Mouse (Mus musculus): ENCODE results near the gene Reep3.
"Not testable (repeated sequence)": the region's sequence is repeated elsewhere in the genome, so short reads cannot be mapped to it uniquely, and the experiment has no call there.

Gene Reep3

DNA sequence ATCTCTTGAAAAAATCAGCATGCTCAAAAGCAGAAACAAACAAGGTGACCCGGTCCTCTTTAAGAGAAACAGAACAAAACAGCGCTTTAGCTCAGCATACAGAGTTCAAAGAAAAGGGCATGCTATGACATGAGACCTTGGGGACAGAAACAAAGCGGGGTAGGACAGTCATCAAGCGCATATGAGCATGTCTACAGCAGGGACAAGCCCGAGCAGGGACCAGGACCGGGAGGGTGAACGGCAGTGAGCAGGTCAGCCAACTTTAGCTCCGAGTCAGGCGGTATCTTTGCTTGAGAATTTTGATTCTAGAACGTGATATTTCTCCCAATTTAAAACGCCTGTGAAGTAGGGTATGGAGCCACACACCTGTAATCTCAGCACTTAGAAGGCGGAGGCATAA, 86.2 kb downstream of the Reep3 start:
- DNase-seq = no peak

DNA sequence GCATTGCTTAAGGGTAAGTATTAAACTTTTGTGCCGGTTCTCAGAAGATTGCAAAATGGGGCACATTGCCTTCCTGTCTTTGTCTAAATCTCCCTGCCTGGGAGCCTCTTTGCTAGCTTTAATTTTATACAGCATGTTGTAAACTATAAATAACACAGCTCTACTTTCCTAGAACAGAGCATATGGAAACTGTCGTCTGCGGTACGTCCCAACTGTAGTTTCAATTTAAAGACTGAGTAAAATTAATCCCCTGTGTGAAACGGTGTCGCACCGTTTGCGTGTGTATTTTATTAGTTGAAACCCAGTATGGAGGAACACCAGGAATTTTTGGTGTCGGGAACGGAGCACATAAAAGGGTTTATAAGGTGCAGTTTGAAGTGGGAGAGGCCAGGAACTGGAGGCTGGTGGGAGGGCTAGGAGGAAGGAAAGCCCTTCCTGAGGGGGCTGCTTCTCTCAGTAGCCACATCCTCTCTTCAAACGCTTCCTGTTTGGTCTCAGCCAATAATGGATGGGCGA, 92.2 kb downstream of the Reep3 start:
- peak; percentile 46 for DNase-seq

DNA sequence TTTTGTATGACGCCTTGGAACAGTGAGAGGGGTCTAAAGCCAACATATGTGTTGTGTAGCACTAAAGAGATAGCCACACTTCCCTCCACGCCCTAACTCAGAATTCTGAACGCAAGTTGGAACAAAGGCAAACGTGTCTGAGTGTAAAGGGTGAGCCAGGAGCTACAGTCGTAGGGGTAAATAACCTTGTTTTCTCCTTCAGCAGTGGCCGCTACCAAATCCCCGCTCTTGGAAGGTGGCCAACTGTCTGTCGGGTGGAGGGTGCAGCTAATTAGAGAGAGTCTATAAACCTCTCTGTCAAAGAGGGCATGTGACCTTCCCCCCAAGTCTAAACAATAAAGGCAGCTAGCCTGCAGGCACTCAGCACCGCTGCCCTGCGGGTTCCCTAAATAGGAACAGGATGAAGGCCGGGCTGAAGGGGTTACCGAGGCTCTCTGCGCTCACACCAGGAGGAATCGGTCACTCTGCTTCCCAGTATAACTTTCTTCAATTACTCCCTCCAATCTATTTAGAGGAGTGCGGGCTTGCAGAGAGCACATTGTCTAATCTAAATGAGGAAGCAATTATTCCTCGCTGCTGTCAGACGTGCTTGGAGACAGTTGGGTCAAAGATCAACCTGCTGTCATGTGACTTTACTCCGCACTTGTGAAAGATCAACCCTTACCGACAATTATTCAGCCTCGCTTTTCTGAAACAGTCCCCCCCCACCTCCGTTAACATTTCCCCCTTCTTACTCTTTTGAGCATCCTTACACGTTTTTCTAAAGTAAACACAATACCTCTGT, 92.8 kb downstream of the Reep3 start:
- peak; percentile 59 for DNase-seq

DNA sequence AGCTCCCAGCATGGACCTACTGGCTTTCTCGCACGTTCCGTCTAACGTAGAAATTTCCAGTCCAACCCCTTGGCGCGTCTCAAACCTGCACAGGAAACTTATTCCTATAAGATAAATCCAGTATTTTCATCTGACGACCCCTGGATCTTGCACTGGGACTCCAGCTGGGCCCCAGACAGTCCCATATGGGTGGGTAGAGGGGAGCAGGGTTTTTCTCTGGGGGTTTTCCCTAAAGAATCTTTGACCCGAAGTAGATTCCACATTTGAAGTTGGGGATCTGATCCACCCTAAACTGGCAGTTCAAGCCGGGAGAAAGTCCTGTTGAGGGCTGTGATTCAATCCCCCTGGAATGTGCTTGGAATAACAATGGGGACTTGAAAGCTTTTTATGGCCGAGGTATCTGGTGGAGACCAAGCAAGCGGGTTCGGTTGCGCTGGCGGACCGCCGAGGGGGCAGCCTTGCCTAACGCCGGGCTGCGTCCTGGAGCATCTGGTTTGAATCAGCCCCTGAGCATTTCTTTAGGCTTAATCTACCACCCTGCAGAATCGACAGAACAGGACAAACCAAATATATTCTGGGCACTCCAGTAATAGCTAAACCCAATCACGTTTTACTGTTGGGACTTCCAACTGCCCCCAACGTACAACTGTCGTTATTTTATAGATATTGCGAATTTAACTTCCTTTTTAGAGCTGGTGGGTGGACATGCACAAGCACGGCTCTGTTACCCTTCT, 93.6 kb downstream of the Reep3 start:
- peak; percentile 37 for DNase-seq

DNA sequence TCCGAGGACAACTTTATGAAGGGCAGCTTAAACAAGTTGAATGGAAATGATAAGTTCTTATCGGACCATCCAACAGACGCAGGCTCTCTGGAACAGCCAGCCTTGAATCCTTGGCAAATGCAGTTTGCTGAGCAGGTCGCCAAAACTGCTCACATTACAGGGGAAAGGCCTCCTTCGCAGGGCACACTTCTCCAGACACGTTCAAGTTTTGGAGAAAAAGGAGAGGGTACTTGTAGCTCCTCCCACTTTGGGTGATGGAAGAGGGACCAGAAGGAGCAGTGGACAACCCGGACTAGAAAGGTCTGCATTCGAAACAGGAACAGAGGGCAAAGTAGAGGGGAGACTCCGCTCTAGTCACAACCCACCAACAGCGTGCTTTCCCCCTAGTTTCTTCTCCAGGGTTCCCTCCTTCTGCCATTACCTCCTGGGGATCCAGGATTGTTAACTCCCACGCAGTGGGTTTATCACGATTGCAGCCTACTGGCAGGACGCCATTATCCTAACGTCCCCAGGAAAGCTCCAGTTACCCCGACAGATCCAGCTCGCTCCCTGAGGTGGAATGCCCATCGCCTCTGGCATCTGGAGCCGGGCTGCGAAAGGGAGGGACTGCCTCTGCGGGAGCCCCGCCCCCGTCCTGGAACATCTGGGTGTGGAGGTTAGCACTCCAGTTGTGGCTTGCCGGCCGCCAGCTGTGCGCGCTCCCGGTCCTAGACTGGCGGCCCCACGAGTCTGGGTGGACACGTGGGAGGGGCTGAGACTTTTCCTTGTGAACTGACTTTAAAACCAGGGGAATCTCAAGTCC, 94.3 kb downstream of the Reep3 start:
- DNase-seq = peak; percentile 67

DNA sequence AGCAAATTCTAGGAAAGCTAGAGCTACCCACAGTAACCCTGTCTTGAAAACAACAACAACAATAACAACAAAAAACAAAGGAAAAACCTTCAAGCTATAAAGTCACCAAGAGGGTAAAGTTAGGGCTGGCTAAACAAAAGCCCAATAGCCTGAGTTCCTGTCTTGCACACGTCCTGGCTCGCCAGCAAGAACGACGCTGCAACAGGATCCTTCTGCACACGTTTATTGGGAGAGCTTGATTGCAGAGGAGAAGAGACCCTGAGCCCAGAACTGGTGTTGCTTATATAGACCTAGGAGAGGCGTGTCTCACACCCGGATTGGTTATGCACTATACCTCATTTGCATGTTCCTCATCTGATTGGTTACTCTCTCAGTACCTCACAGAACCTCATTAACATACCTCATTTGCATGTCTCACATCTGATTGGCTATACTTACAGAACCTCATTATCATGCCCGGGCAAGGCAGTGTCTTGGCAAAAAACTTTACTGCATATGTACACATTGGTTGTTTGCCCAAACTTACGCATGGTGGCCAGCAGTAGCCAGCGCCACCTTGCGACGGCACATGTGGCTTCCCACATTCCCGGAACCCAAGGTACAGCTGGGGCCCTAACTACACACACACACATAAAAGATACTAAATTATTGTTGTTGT, 95.7 kb downstream of the Reep3 start:
- not testable (repeated sequence) for DNase-seq

DNA sequence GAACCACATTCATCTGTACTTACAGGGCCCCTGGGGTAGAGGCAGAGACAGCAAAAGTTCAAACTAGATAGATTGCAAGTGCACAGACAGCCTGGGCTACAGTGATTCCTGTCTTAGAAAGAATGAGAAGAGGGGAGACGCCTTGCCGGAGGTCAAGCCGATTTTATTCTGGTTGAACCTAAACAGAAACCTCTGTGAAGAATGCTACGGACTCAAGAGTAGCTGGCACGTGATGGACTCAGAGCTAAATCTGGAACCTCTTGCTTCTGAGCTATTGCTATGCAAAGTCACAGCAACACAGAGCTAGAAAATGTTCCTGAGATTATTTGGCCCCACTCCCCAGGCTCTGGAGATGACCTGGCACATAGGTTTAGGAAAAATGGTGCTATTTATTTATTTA, 96.6 kb downstream of the Reep3 start:
- DNase-seq = no peak

DNA sequence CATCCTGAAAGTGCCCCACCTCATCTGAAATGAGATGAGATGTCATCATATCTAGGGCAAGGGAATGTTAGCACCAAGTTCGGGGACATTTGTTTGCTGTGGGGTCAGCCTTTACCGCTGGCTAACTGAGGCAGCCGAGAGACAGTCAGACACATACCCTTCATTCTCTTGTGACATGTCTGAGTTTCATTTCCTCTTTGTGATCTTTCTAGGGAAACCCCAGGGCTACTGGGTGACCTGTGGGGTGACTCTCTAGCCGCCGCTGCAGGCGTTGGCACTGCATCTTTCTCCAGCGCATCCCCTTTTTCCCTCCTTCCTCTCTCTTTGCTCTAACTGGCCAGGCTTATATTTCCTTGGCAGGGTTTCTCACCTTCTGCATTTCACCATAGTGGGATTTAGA, 98.0 kb downstream of the Reep3 start:
- no peak for DNase-seq

DNA sequence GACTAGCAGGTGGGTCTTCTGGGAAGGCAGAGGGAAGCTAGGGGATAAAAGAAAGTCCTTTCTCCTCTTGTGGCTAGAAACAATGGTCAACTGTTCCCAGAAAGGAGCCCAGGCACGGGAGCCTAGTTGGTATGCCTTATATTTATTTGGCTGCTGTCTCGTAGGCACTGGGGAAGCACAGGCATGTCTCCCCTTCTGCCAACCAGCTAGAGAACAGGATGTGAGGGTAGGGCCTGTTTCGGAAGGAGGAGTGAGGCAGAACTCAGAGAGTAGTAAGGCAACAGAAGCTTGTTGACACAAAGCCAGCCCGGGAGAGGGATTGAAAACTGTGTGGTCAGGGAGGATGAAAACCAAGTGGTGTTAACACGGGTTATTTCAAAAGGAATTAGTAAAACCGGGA, 101.6 kb downstream of the Reep3 start:
- no peak for DNase-seq

DNA sequence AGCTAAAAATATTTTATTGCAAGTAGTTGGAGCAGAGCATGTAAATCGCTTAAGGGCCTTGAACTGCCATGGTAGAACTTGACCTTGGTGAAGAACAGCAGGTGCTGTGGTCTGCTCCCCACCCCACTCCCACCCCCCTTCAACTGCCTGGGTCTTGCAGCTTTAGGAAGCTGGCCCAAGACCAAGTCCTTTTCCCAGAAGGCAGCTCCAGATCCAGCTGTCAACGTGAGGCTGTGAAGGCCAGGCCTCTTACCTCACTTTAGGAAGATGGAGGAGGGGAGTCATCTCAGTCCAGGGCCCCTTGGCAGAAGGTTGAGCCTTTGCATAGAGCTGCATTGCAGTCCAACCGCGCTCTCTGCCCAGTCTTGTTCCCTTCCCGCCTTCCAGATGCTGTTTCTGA, 102.3 kb downstream of the Reep3 start:
- DNase-seq = no peak

DNA sequence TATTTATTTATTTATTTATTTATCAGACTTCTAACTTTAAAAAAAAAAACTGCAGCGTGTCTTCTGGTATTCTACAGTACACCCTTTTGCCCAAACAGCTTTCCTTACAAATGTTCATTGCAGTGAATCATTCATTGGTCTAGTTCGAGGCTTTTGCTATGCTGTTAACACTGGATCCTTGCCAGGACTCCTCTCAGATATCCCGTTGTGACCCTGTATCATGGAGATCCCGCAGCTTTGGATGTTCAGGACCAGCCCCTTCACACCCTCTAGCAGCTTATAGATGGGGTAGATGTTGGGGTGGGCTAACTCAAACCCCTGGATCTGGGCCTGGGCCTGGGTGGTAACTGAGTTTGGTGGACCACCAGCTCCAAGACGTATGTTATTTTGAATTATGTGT, 104.2 kb downstream of the Reep3 start:
- no peak for DNase-seq

DNA sequence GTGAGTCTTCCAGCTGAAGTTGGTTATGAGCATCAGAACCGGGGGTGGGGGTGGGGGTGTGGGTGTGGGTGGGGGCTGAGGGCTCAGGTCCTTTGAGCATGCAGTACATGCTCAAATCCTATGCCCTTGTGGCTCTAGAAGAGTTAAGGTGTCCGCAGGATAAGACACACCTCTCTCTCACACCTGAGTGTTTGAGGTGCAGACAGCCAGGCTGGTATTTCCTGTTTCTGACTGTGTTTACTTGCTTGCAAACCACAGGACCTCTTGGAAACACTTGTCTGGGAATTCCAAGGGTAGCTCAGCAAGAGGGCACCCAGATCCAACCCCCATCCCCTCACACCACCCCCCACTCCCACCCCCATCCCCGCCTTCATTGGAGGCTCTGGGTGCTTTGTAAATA, 106.2 kb downstream of the Reep3 start:
- no peak for DNase-seq

DNA sequence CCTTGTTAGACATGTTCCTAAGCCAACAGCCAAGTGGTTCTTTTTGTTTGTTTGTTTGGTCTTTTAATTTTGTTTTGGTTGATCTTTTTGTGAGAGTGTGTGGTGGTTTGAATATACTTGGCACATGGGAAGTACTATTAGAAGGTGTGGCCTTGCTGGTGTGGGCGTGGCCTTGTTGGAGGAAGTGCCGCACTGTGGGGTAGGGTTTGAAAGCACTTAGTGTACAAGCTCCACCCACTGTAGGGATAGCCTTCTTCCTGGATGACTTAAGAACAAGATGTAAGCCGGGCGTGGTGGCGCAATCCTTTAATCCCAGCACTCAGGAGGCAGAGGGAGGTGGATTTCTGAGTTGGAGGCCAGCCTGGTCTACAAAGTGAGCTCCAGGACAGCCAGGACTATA, 113.7 kb downstream of the Reep3 start:
- DNase-seq = no peak

DNA sequence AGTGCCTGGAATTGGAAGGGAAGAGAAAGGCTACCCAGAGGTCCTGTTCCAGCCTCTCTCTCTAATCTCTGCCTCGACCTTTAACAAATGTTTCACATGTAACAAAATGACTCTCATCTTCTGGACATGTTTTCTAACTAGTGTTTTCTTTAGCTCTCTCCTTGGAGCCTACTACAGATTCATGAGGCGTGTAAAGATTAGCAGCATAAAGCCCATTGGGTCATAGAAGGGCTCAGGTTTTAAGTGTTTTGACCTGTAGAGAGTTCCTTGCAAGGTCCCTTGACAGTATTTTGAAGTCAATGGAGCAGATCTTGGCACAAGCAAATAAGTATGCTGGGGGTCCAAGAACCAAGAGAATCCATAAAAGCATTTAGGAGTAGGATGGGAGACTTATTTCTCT, 118.5 kb downstream of the Reep3 start:
- DNase-seq = no peak

DNA sequence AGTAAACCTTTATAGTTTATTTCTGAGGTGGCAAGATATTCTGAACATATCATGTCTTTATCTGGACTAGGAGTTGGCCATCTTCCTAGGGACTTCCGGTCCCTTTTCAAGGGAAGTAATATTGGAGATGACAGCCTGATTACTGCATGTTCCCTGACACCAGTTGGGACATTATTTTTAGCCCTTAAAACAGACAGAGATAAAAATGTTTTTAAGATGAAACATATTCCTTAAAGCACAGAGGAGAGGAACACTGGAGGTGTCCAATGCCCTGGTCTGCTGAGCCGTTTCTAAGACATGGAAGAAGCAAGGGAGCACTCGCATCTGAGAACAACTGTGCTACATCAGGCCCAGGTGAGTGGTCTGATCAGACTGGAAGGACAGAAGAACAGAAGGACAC, 119.7 kb downstream of the Reep3 start:
- DNase-seq = no peak

DNA sequence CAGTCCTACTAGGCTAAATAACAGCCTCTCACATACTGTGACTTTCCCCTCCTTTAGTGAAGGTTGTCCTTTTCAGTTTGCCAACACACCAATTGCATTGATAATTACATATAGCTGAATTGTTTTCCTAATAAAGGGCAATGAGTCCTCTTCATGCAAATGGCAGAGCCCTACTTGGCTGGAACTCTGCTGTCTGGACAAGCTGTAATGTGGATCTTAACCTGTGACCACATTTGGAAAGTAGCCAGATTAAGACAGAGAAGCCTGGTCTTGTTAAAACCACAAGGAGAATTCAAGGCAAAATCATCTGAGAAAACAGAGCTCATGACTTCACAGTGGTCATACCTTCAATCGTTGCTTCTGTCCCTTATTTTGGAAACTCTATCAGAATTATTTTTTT, 121.3 kb downstream of the Reep3 start:
- DNase-seq = no peak

DNA sequence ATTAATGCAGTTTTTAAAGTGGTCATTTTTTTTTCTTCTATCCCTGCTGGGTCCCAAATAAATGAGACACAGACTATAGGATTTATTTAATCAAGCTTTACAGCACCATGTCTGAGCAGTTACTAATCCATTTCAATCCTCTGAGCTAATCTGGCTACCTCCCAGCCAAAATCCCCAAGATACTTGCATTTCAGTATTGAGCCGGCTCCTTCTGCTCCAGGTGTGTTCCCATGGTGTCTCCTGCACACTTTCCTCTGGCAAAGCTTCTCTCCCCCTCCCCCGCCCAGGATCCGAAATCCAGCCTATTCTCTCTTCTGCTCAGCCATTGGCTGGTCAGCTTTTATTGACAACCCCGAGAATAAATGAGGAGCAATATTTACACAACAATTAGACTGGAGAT, 122.3 kb downstream of the Reep3 start:
- DNase-seq = no peak

DNA sequence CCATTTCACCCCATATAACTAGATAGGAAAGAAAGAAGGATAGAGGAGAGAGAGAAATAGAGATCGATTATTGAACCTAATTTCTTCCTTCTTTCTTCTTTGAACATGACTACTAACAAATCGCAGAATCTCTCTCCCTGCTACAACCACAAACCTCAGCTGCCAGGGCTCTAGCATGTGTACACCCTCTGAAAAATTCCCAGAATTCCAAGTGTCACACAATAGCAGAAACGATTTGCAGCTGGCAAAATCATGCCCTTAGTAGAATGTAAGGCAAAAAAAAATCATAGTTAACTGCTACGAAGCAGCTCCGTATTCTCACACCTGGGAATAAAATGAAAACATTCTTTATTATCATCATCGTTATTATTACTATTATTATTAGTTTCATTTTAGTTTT, 122.9 kb downstream of the Reep3 start:
- no peak for DNase-seq

DNA sequence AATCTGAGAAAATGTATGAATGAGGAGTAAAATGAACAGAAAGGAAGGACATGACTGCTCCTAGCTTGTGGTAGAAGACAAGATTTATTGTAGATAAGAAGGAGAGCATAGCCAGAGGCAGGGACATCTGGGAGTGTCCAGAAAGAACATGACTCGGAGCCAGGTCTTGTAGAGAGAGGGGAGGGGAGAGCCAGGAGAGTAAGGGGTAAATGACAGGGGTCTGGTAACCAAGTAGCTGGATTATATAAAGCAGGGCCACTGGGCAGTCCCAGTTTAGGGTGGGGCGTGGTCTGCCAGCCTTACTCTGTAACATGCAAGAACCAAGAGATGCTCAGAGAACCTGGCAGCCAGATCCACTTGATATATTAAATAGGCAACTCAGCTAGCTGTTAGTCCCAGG, 123.5 kb downstream of the Reep3 start:
- no peak for DNase-seq

DNA sequence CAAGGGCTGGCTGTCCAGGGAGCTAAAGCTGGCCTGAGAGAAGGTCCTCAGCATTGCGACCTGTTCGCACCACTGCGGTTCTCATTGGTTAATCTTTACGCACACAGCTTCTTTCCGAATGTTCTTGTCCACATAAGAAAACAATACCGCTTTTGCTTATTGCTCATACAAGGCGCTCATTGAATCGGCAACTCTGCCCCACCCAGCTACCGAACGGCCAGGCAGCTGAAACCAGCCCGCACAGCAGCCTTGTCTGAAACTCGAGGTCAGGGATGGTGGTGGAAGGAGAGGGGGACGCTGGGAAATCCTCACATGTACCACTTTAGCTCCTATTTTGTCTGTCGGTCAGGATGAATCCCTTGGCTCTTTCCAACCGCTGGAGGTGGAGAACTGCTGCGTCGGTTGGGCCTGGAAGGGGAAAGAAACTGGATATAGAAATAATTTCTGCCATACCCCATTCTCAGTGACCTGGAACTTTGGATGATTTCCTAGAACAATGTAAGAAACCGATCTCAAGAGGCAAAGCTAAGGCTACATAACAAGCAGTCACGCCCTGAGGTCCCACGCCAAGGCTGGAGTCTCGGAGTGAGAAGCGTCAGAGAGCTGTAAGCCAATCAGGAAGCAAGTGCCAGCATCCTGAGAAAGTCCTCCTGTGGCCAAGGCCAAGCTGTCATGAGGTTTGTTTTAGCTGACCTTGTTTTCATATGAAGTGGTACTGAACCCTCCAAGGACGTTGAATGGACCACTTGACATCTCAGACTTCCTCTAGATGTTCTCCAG, 126.2 kb downstream of the Reep3 start:
- DNase-seq = no peak

DNA sequence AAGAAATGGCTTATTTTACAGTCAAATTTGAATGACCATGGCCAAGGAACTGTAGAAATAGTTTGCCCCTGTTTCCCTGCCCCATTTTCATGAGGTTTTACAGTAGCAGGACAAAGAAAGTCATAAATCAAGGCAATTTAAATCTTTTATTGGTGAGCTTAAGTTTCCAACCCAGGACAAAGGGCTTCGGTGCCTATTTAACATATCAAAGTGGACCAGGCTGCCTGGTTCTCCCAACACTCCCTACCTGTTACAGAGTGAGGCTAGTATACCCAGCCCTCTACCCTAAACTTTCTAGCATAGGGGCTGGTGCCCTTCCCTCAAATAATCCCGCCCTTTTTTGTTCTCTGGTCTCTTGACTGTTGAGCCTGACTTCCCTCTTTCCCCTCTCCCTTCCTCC, 127.2 kb downstream of the Reep3 start:
- no peak for DNase-seq

DNA sequence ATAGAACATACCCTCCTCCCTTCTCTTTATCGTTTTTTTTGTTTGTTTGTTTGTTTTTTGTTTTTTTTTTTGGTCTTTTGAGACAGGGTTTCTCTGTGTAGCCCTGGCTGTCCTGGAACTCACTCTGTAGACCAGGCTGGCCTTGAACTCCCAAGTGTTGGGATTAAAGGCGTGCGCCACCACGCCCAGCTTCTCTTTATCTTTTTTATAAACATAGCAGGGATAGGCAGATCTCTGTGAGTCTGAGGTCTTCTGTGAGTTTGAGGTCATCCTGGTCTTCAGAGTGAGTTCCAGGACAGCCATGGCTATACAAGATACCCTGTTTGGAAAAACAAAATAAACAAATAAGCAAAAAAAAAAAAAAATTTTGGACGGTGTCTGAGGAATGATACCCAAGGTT, 127.7 kb downstream of the Reep3 start:
- DNase-seq = no peak
